Mouse (Mus musculus) adrenal gland, adult 2 months (tissue): ENCODE measurements around the gene Kntc1. TPM values are rescaled to one million over a fixed set of nuclear protein-coding genes. Genes with fewer than 3 reads are reported as not detected.

Experiments
- DNase-seq: peaks from one replicate; pipeline ENCODE4 v3.0.0; 2021
- polyA plus RNA-seq: library from polyadenylated mRNA; depleted of rRNA; stranded (reverse); fragments of >200 nt; gene quantifications from 2 replicates; pipeline ENCODE4 v1.2.3, GENCODE M21; 2012; rRNA removed
- total RNA-seq, 2 experiments: library from RNA; stranded (reverse); gene quantifications; 2 replicates each; pipeline ENCODE4 v1.2.3; 2021

The Kntc1 gene
- total and polyA plus RNA-seq, 3 experiments: 0.30 to 0.61 (median 0.38) TPM

DNA sequence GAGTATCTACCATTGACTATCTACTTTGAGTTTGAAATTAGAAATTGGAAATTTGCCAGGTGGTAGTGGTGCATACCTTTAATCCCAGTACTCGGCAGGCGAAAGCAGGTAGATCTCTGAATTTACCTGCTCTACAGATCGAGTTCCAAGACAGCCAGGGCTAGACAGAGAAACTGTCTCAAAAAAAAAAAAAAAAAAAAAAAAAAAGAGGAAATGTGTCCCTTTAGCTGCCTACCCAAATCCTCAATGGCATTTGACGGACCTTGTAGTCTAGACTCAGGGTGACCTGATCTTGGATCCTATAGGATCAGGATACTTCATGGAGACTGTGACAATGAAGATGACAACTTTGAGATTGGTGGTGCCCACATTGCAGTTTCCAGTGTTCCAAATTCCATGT lies 116.9 kb downstream of the Kntc1 start:
- DNase-seq: no peak

DNA sequence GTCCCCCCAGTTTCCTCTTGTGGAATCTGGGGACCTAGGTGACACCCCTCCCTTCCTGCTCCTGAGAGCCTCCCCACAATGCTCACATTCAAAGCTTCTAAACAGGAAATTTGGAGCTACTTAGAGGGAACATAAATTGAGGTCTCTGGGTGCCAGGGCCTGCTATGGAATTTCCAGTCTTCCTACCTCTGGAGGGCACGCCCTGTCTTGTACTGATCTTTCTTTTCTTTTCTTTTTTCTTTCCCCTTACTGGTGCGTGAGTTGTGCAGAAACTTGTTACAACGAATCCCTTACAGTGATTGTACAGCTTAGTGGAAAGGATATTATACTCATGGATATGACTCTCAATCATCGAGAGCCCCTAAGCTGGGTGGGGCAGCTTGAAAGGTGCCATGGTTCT lies 120.1 kb downstream of the Kntc1 start:
- no peak for DNase-seq

Other genes starting within 250 kb of the Kntc1 start
- gene B3gnt4, start 239.3 kb upstream of the Kntc1 start, total RNA-seq: under 1 TPM in 1 of 2 experiments, not detected in 1; 0.93 TPM
- 0.18 and 0.56 TPM in 2 replicates for gene B3gnt4, start 239.3 kb upstream of the Kntc1 start, polyA plus RNA-seq
- gene Diablo, start 225.5 kb upstream of the Kntc1 start, total RNA-seq: 10 to 100 TPM; 75.9 to 96.1 TPM
- 64.6 and 87.2 TPM in 2 replicates for gene Diablo, start 225.5 kb upstream of the Kntc1 start, polyA plus RNA-seq
- gene Gm49027, start 224.2 kb upstream of the Kntc1 start, total RNA-seq: 10 to 100 TPM in 1 of 2 experiments, 1 to 10 TPM in 1; 4.5 to 10.2 TPM
- 43.0 and 69.6 TPM in 2 replicates for gene Gm49027, start 224.2 kb upstream of the Kntc1 start, polyA plus RNA-seq
- gene Vps33a, start 176.7 kb upstream of the Kntc1 start, total RNA-seq: 10 to 100 TPM; 37.9 to 50.1 TPM
- gene Vps33a, start 176.7 kb upstream of the Kntc1 start, polyA plus RNA-seq: 10.7 and 12.5 TPM in 2 replicates
- gene Clip1, start 65.1 kb upstream of the Kntc1 start, total RNA-seq: 10 to 100 TPM; 82.3 TPM
- gene Clip1, start 65.1 kb upstream of the Kntc1 start, polyA plus RNA-seq: 19.4 and 32.0 TPM in 2 replicates
- 10 to 100 TPM; 40.6 to 43.1 TPM for gene Zcchc8, start 28.6 kb upstream of the Kntc1 start, total RNA-seq
- 21.3 and 21.7 TPM in 2 replicates for gene Zcchc8, start 28.6 kb upstream of the Kntc1 start, polyA plus RNA-seq
- 10 to 100 TPM; 60.9 to 83.0 TPM for gene Rsrc2, start 302 bp upstream of the Kntc1 start, total RNA-seq
- 5.0 and 5.2 TPM in 2 replicates for gene Rsrc2, start 302 bp upstream of the Kntc1 start, polyA plus RNA-seq
- 1 to 10 TPM; 2.1 to 7.9 TPM for gene Hcar2, start 115.8 kb downstream of the Kntc1 start, total RNA-seq
- gene Hcar2, start 115.8 kb downstream of the Kntc1 start, polyA plus RNA-seq: 2.8 and 8.9 TPM in 2 replicates
- 10 to 100 TPM in 1 of 2 experiments, 1 to 10 TPM in 1; 6.1 to 26.6 TPM for gene Hcar1, start 130.3 kb downstream of the Kntc1 start, total RNA-seq
- 13.9 and 25.3 TPM in 2 replicates for gene Hcar1, start 130.3 kb downstream of the Kntc1 start, polyA plus RNA-seq
- gene Denr, start 157.5 kb downstream of the Kntc1 start, total RNA-seq: 10 to 100 TPM; 80.5 to 93.0 TPM
- gene Denr, start 157.5 kb downstream of the Kntc1 start, polyA plus RNA-seq: 7.8 and 10.7 TPM in 2 replicates
- 1 to 10 TPM; 1.9 to 2.0 TPM for gene Gm43518, start 177.7 kb downstream of the Kntc1 start, total RNA-seq
- not detected in 2 replicates for gene Gm43518, start 177.7 kb downstream of the Kntc1 start, polyA plus RNA-seq
- 1 to 10 TPM; 2.4 to 5.7 TPM for gene Ccdc62, start 181.0 kb downstream of the Kntc1 start, total RNA-seq
- gene Ccdc62, start 181.0 kb downstream of the Kntc1 start, polyA plus RNA-seq: 2.4 and 3.2 TPM in 2 replicates
- 10 to 100 TPM; 16.4 to 19.3 TPM for gene Hip1r, start 223.9 kb downstream of the Kntc1 start, total RNA-seq
- gene Hip1r, start 223.9 kb downstream of the Kntc1 start, polyA plus RNA-seq: 6.5 and 10.4 TPM in 2 replicates